Mouse (Mus musculus) neural tube, embryonic 14.5 days (tissue): Measurements from ENCODE around the gene Tiam1. TPM values are rescaled to one million over a fixed set of nuclear protein-coding genes. Genes with fewer than 3 reads are reported as not detected.

Experiments
- ATAC-seq: fragments of 200-750 bp; cut with Nextera tagmentation; 2 replicates; pipeline ENCODE4 v1.8.0; 2017; ENCODE audit warnings: low read depth, mild to moderate bottlenecking, moderate TSS enrichment, moderate library complexity
- H3K27ac ChIP-seq: fragments of 300-500 bp; sonication (generic); 2 replicates; pipeline ENCODE4 v1.5.1; 2014; ENCODE audit warnings: low read depth, mild to moderate bottlenecking, control low read depth, low read length, moderate library complexity, mixed read lengths
- H3K27me3 ChIP-seq: fragments of 300-500 bp; sonication (generic); 2 replicates; pipeline ENCODE4 v1.6.1; 2014; ENCODE audit warnings: low read length; ENCODE audit not compliant: control insufficient read depth, insufficient read depth
- H3K36me3 ChIP-seq: fragments of 300-500 bp; sonication (generic); 2 replicates; pipeline ENCODE4 v1.6.1; 2014; ENCODE audit warnings: low read length, mixed read lengths; ENCODE audit not compliant: control insufficient read depth, insufficient read depth
- H3K4me1 ChIP-seq: fragments of 300-500 bp; sonication (generic); 2 replicates; pipeline ENCODE4 v1.6.1; 2014; ENCODE audit warnings: low read length; ENCODE audit not compliant: control insufficient read depth, insufficient read depth
- H3K4me2 ChIP-seq: fragments of 300-500 bp; sonication (generic); 2 replicates; pipeline ENCODE4 v1.6.1; 2014; ENCODE audit warnings: mild to moderate bottlenecking, low read depth, low read length, control low read depth
- H3K4me3 ChIP-seq: fragments of 300-500 bp; sonication (generic); 2 replicates; pipeline ENCODE4 v1.5.1; 2014; ENCODE audit warnings: low read depth, low read length, control low read depth, mixed read lengths
- H3K9ac ChIP-seq: fragments of 300-500 bp; sonication (generic); replicated peaks from 2 replicates; pipeline ENCODE4 v1.6.1; 2014; ENCODE audit warnings: low read depth, mild to moderate bottlenecking, control low read depth, low read length, mixed read lengths
- H3K9me3 ChIP-seq: fragments of 300-500 bp; sonication (generic); 2 replicates; pipeline ENCODE4 v1.6.1; 2016; ENCODE audit warnings: low read length; ENCODE audit not compliant: control insufficient read depth
- WGBS: fragments of 180-500 bp; shearing (Covaris S2); extraction: QIAGEN DNeasy Blood & Tissue Kit; methylation state at CpG from one replicate; pipeline ENCODE4 v1.1.7; 2014; 5-methylcytosine and 5-hydroxymethylcytosine counted together
- polyA plus RNA-seq: library from polyadenylated mRNA; unstranded; fragments of >200 nt; fragmentation: Nextera tagmentation; extraction: Ambion mirVana; gene quantifications from 2 replicates; pipeline ENCODE4 v1.2.1, GENCODE M21; 2014

The Tiam1 gene
- polyA plus RNA-seq, 1 experiment from 2014 or later = 34.8 TPM

GRCm38 (mm10) chr16:90042874-90043273, 100.7 kb downstream of the Tiam1 start:
- Histone ChIP-seq H3K36me3 (no peaks in the 10 kb centered on the region), H3K27ac (no peak overlapping the region), H3K27me3 (no peaks in the 10 kb centered on the region), H3K4me3 (no peak overlapping the region), H3K9ac (no peak overlapping the region), H3K9me3 (no peaks in the 10 kb centered on the region), H3K4me1 (no peaks in the 10 kb centered on the region), H3K4me2 (no peak overlapping the region)
- peak; percentile 25; the same call in 1 of the 2 replicates for ATAC-seq
- 68% methylated on average over 10 of the region's 10 CpGs for WGBS

DNA sequence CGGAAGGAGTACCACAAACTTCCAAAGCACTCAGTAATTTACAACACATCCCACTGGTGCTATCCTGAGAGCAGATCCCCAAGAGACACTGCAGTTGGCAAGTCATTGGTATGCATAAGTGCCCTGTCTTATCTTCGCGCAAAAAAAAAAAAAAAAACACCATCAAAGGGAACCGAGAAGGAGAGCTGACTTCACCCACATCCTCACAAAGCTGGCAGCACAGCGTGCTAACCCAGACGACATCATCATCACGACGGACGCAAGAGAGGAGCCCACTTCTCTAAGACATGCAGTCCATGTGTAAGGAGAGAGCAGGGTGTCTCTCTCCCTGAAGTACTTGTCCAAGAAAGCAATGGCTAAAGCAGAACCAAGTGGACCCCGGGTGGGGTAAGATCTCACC, 101.2 kb downstream of the Tiam1 start:
- Histone ChIP-seq H3K36me3 (no peaks in the 10 kb centered on the region), H3K4me3 (no peak overlapping the region), H3K27ac (no peak overlapping the region), H3K27me3 (no peaks in the 10 kb centered on the region), H3K9me3 (no peaks in the 10 kb centered on the region), H3K9ac (no peak overlapping the region), H3K4me1 (no peaks in the 10 kb centered on the region), H3K4me2 (no peak overlapping the region)
- ATAC-seq = no peak
- 77% methylated on average over 10 of the region's 10 CpGs for WGBS

- Histone ChIP-seq H3K9ac (no peak overlapping the region), H3K9me3 (no peaks in the 10 kb centered on the region), H3K27me3 (no peaks in the 10 kb centered on the region), H3K4me2 (no peak overlapping the region), H3K4me1 (no peaks in the 10 kb centered on the region), H3K27ac (no peak overlapping the region), H3K4me3 (no peak overlapping the region), H3K36me3 (no peaks in the 10 kb centered on the region)
- ATAC-seq = peak; percentile 71
- 52% methylated on average over 8 of the region's 8 CpGs for WGBS
These were observed 102.7 kb downstream of the Tiam1 start for GRCm38 (mm10) chr16:90040771-90041364.

GRCm38 (mm10) chr16:90035595-90036110, 107.9 kb downstream of the Tiam1 start:
- 42% methylated on average over 10 of the region's 10 CpGs for WGBS
- Histone ChIP-seq H3K36me3 (no peaks in the 10 kb centered on the region), H3K9me3 (no peaks in the 10 kb centered on the region), H3K4me3 (no peak overlapping the region), H3K27me3 (no peaks in the 10 kb centered on the region), H3K4me2 (no peak overlapping the region), H3K9ac (no peak overlapping the region), H3K4me1 (no peaks in the 10 kb centered on the region), H3K27ac (no peak overlapping the region)
- ATAC-seq = peak; percentile 55

- no peaks in the 10 kb centered on the region for H3K27me3 ChIP-seq
- H3K36me3 ChIP-seq = no peaks in the 10 kb centered on the region
- H3K4me1 ChIP-seq = no peaks in the 10 kb centered on the region
- ATAC-seq = no peak
- H3K4me3 ChIP-seq = no peak overlapping the region
- no peak overlapping the region for H3K4me2 ChIP-seq
- H3K27ac ChIP-seq = no peak overlapping the region
- H3K9ac ChIP-seq = no peak overlapping the region
- WGBS = 87% methylated on average over 14 of the region's 14 CpGs
- no peaks in the 10 kb centered on the region for H3K9me3 ChIP-seq
These were observed 113.2 kb downstream of the Tiam1 start for GRCm38 (mm10) chr16:90030355-90030754.

- Histone ChIP-seq H3K36me3 (no peaks in the 10 kb centered on the region), H3K9ac (no peak overlapping the region), H3K4me3 (no peak overlapping the region), H3K9me3 (no peaks in the 10 kb centered on the region), H3K27me3 (no peaks in the 10 kb centered on the region), H3K4me1 (no peaks in the 10 kb centered on the region), H3K27ac (no peak overlapping the region), H3K4me2 (no peak overlapping the region)
- 42% methylated on average over 3 of the region's 3 CpGs for WGBS
- no peak for ATAC-seq
These were observed 115.7 kb downstream of the Tiam1 start for GRCm38 (mm10) chr16:90027886-90028285.

DNA sequence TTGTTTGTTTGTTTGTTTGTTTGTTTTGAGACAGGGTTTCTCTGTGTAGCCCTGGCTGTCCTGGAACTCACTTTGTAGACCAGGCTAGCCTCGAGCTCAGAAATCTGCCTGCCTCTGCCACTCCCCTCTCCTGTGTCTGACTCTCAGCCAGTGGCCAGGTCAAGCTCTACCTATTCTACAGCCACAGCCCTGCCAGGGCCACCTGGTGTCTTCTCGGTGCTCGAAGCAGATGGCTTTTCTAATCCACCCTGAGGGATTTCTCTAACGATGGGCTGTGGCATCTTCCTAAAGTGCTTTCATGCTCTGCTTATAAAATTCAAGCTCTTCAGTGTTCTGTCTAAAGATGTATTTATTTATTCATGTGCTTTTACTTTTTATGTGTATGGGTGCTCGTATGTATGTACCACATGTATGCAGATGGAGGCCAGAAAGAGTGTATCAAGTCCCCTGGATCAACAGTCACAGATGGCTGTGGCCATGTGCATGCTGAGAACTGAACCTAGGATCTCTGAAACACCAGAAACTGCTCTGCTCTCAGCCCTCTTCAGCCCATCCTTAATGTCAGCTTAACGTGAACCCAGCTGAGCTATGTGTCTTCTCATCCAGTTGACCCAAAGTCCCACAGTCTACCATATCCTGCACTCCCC, 117.9 kb downstream of the Tiam1 start:
- no peak overlapping the region for H3K4me3 ChIP-seq
- no peaks in the 10 kb centered on the region for H3K9me3 ChIP-seq
- no peak overlapping the region for H3K9ac ChIP-seq
- no peak overlapping the region for H3K27ac ChIP-seq
- 86% methylated on average over 6 of the region's 6 CpGs for WGBS
- no peaks in the 10 kb centered on the region for H3K4me1 ChIP-seq
- ATAC-seq = no peak
- H3K36me3 ChIP-seq = no peaks in the 10 kb centered on the region
- no peaks in the 10 kb centered on the region for H3K27me3 ChIP-seq
- H3K4me2 ChIP-seq = no peak overlapping the region

DNA sequence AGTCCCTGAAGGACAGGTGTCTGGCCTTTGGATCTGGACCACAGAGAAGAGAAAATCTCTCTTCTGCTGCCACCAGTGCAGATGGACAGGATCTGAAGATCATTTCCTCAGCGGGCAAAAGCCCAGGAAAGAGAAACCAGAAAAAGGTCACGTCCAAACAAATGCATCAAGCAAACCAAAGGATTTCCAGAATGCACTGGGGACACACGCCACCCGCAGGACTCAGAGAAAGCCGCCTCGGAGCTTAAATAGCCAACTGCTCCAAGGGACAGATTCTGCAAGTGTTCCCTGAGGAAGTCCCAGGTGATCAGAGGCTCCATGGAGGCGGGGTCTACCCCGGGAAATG, 119.9 kb downstream of the Tiam1 start:
- Histone ChIP-seq H3K9me3 (no peaks in the 10 kb centered on the region), H3K4me1 (no peaks in the 10 kb centered on the region), H3K9ac (no peak overlapping the region), H3K27ac (no peak overlapping the region), H3K4me3 (no peak overlapping the region), H3K27me3 (no peaks in the 10 kb centered on the region), H3K36me3 (no peaks in the 10 kb centered on the region), H3K4me2 (no peak overlapping the region)
- ATAC-seq = no peak
- WGBS = 89% methylated on average over 8 of the region's 8 CpGs

DNA sequence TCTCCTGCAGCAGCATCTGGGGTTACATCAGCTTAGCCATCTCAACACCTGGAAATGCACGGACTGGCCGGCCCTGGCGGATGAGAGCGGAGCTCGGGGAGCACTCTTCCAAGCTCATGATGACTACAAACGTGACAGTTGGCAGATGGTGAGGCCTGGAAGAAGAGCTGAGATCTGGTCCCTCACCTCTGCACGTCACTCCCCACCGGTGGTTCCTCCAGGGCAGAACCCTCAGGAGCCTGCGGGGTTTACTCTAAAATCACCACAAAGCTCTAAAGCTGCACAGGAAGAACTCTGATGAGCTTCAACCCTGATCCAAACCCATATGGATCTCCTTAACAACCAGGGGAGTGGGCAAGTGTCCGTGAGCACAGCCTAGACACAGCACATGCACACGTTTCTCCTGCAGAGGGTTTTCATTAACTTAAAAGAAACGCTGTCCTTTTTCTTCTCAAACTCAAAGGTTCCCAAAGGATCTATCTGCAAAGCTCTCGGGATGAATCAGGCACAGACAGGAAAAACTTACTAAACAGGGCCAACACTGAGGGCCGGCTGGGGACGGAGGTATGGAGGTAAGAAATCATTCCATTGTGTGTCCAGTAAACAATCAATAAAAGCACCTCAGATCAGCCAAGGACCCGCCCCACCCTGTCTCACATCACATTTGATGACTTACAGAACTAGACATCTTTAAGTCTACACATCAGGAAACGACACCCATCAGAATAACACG, 120.5 kb downstream of the Tiam1 start:
- 81% methylated on average over 18 of the region's 18 CpGs for WGBS
- no peak overlapping the region for H3K9ac ChIP-seq
- H3K27ac ChIP-seq = no peak overlapping the region
- no peaks in the 10 kb centered on the region for H3K36me3 ChIP-seq
- H3K4me1 ChIP-seq = no peaks in the 10 kb centered on the region
- no peak for ATAC-seq
- H3K27me3 ChIP-seq = no peaks in the 10 kb centered on the region
- no peak overlapping the region for H3K4me3 ChIP-seq
- no peaks in the 10 kb centered on the region for H3K9me3 ChIP-seq
- no peak overlapping the region for H3K4me2 ChIP-seq
